Mouse (Mus musculus) layer of hippocampus, adult 9-11 months (tissue): ENCODE data around the gene Sytl3.

Experiments used
- DNase-seq: peaks from one replicate; pipeline ENCODE4 v3.0.0; 2022

Gene Sytl3

GRCm38 (mm10) chr17:6759717-6760292 is 100.9 kb downstream of the Sytl3 start:
- no peak for DNase-seq

- no peak for DNase-seq
These were observed 104.8 kb downstream of the Sytl3 start for GRCm38 (mm10) chr17:6763513-6764226.

DNA sequence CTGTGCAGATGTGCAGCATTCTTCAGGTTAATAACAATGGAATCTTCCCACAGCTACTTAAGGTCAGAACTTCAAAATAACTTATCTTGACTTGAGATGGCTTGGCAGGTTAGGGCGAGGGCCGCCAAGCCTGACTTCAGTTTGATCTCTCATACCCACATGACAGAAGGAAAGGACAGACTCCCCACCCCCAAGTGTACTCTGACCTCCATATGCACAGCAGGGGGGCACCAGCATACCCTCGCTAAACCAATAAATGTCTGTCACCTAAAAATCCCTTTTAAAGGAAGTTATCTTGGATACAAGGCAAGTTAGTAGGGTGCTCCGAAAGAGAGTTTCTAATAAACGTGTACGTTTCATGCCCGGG is 105.3 kb downstream of the Sytl3 start:
- DNase-seq = no peak

- DNase-seq = no peak
These were observed 105.8 kb downstream of the Sytl3 start for GRCm38 (mm10) chr17:6764730-6765129.

DNA sequence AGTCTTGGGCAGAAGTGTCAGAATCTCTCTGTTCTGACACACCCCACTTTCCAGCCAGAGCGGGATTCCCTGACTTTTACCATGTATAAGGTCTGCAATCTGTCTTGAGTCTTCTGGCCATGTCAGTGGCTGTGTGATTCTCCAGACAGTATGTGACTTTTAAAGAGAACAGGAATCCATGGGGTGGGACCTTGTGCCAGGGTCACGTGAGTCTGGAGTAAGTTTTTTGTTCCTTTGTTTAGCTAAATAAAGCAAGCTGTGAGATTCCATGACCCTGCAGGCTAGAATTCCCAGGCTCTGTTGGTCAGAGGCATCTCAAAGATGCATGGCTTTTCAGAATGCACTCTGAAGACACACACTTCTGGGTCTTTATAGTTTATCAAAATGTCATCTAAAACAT is 107.0 kb downstream of the Sytl3 start:
- no peak for DNase-seq

DNA sequence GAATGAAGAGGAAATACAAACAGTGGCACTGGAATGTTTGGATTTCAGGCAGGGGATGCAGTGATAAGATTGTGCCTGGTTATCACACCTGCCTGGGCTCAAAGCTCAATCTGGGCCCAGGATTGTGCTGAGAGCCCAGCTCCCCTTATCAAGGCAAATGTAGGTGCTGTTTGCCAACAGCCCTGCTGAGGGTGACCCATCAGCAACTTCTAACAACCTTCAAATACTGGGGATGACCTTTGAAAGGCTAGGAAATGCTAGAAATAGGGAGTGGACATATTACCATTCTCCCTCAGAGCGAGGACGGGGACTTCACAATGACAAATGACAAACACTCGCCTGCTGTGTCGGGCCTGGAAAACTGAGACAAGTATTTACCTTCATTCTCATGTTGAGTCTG is 107.9 kb downstream of the Sytl3 start:
- no peak for DNase-seq

GRCm38 (mm10) chr17:6767771-6768170 is 108.9 kb downstream of the Sytl3 start:
- DNase-seq = no peak

DNA sequence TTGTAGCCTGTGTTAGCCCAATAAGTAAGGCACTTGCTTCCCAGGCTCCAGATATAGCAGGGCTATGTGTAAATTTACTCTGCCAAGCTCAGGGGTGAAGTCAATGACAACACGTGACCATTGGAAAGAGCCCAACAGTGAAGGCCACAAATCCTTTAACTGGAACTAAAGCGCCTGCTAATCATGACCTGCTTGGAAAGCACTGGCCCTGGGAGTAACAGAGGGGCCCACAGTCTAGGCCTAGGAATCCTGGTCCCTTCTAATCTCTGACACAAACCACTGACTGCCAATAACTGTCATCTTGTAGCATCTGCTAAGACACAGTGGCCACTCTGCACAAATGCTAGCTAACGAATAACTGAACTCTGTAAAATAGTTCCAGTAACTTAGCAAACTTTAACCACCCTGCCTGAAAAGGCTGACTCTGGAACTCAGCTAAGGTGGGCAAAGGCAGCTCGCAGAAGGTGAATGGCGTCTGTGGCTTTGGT is 109.5 kb downstream of the Sytl3 start:
- DNase-seq = no peak

- DNase-seq = no peak
These were observed 110.7 kb downstream of the Sytl3 start for GRCm38 (mm10) chr17:6769602-6770001.

DNA sequence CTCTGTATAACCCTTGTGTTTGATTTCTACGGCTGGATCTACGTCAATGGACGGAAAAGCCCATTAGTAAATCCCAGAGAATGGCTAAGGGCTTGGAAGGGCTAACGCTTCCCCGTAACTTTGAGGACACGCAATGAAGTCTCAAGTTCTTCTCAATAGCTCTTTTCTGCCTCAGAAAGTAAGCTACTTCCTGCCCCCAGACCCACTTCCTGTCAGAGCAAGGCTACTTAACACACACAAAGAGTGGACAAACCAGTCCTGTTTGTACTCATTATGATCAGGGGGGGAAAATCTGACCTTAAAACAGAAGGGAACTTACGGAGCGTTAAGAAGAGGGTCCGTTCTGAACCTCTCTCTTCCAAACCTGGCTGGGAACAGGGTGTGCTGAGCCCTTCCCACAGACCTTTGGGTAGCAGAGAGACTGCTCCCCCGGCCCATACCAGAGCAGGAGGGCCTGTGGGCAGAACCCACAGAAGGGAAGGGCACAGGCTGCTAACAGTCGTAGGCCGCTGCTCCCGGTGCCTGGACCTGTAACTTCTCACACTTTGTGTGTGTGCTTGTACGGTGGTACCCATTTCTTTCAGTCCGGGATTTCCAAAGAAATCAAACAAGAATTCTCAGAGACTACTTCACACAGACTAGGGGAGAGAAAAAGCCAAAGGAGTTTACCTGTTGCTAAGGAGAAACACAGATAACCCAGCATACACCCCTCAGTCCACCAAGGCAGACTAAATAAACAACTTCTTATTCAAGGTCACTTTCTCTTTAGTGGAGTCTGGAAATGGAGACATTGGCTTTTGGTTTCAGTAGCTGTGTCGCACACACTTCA is 113.0 kb downstream of the Sytl3 start:
- DNase-seq = no peak

- DNase-seq = no peak
These were observed 113.5 kb downstream of the Sytl3 start for GRCm38 (mm10) chr17:6772490-6772773.

DNA sequence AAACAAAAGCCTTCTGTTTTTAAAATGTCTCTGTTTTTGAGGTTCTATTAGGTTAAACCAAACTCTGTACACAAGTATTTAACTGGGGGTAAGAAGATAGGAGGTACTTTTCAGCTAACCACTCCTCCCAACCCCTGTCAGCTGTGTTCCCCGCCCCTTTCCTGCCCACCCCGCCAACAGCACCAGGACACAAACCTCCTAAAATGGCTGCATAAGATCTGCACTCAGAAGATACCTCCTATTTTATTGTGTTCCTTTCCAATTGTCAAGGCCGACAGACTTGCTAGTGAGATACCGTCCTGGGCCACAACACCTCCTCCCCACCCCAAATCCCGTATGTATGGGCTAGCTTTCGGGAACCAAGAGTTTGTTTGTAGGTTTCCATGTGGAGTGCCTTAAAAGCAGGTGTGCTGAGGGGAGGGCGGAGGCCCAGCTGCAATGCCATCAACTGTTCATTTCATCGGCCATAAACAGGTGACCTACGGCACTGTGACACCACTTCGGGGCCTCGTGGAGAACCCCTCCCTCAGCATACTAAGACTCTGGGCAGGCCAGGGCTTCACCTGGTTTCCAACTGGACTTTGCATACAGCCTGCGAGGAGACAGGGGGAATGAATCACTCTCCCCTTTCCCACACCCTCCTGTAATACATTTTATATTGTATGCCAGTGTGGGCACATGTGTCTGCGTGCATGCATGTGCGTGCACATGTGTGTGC is 114.5 kb downstream of the Sytl3 start:
- DNase-seq = no peak

GRCm38 (mm10) chr17:6775221-6775620 is 116.3 kb downstream of the Sytl3 start:
- DNase-seq = no peak

- DNase-seq = no peak
These were observed 116.8 kb downstream of the Sytl3 start for GRCm38 (mm10) chr17:6775671-6776070.

- no peak for DNase-seq
These were observed 117.2 kb downstream of the Sytl3 start for GRCm38 (mm10) chr17:6776123-6776522.

DNA sequence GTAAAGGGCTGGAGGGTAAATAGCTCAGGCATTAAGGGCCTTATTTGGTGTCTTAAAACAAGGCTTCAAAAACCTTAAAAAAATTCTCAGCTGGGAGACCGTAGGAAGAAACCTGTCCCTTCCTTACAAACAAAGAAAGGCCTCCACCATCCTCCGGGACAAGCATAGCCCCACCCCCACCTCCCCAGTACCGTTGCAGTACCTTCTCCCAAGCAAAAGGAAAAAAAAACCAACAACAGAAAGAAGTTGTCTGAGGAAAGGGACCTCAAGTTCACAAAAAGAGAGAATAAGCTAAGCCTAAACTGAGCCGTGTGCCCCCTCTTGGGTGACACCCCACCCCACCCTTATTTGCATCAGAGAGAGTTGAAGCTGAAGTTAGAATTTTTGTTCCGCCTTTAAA is 117.7 kb downstream of the Sytl3 start:
- no peak for DNase-seq

DNA sequence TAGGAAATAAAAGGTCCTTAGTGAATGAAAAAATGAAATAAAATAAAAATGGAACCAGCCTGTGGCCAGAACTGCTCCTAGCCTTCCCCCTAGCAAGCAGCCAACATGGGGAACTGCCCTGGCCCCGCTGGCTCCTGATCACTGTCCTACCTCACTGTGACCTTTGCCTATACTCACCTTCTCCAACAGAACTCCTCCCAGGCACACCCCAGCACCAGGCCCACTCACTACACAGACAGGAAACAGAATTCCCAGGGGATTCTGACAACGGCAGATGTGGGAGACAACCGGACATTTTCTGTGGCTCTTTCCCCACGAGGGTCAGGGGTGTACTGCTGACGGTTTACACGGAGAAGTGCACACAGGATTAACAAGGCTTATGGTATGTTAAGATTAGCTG is 118.2 kb downstream of the Sytl3 start:
- DNase-seq = no peak

DNA sequence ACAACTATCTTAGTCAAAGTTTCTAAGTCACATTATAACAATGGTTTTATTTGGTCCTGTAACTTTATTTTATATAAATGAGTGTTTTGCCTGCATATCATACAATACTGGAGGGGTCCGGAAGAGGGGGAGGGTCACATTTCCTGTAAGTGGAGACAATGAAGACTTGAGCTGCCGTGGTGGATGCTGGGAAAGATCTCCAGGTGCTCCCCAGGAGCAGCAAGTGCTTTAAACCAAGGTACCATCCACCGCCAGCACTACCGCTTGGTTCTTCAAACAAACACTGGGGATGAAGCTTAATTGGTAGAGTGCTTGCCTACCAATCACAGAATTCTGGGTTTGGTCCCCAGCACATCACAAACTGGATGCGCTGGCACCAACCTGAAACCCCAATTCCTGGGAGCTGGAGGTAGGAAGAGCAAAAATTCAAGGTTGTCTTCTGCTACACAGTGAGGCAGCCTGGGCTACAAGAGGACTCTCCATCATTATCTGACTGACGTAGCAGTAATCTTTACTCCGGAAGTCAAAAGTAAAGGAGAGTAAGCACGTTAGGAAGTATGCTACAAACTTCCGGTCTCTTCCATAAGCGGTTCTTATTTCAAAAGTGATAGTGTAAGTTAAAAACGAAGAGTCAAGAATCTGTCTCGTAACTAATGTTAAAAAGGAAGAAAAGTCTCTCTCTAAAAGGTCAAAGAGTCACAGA is 118.9 kb downstream of the Sytl3 start:
- DNase-seq = no peak

DNA sequence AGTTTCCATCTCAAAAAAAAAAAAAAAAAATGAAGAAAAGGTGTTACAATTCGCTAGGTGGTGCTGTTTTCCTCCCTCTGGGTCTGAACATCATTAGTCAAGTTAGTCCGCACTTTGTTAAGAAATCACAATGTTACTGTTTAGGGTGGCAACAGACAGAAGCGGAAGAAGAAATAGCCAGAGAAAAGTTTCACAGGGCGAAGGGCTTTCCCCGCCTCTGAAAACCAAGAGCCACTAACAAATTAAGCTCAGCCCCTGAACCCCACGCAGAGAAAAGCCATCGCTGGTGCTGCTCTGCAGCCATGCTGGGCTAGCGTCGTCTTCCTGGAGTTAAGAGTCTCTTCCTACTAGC is 119.4 kb downstream of the Sytl3 start:
- no peak for DNase-seq

DNA sequence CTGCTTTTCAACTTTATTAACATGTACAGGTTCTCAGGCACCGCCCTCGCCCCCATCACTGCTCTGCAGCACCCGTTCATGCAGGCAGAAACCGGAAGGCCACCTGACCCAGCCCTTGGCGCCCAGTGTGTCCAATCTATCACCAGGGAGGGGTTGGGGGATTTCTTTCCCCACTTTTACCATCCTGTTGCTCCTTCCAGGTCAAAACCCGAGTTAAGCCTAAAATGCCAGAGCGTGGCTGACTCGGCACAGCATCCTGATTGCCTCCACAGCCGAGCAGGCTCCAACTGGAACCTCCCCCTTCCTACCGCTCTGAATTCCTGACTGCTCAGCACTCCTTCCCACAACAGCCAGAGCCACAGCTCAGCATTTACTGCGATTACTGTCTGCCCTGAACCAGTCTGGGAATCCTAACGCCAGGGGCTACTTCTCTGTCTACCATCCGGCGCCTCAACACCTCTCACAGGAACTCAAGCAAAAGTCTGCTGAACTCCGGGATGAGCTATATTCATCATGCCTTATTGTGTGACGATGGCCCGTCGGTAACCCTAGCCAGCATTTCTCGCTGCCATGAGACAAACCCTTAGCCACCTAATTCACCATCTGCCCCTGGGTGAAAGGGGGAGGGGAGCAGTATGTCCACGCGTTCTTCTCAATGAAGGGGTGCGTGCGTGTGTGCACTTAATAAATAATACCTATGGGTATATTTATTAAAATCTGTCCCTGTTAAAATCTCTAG is 120.0 kb downstream of the Sytl3 start:
- no peak for DNase-seq

DNA sequence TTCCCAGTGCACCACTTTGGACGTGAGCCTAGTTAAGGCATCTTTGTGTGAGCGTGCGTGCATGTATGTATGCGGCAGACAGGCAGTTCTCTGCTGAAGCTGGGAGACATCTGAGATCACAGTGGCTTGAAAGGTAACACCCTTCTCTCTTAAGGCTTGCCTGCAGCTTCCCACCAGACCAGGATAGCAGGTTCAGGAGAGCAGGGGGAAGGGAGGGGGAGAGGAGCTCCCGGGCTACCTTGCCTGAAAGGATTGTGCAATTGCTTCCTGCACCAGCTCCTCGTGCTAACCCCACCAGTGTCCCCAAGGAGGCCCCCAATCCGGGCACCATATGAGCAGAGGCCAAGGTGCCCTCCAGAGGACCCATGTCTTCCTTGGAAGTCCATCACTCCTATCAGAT is 120.7 kb downstream of the Sytl3 start:
- no peak for DNase-seq

- DNase-seq = no peak
These were observed 121.7 kb downstream of the Sytl3 start for GRCm38 (mm10) chr17:6780521-6781115.
